Mouse (Mus musculus): ENCODE measurements around the gene Eps8.

- no peak for TF ChIP-seq CTCF (IDR thresholded peaks at IDR 0.05; ENCODE audit: extremely low read depth, insufficient read length, insufficient replicate concordance, low read depth, low read length)
- TF ChIP-seq POLR2A (IDR thresholded peaks at IDR 0.05; ENCODE audit: low read depth, low read length) = no peak
Observed at GRCm38 (mm10) chr6:137671561-137671960, 16.9 kb upstream of the Eps8 start.
